Mouse (Mus musculus): ENCODE data around the gene Myl6b.

- TF ChIP-seq CTCF (IDR thresholded peaks at IDR 0.05; ENCODE audit: extremely low read depth, insufficient read depth, insufficient read length, insufficient replicate concordance): peak; percentile 80; the same call in 1 of the 2 replicates
- no peak for TF ChIP-seq POLR2A (IDR thresholded peaks at IDR 0.05; ENCODE audit: low read depth, low read length)
Observed at GRCm38 (mm10) chr10:128536266-128536940, 37.9 kb upstream of the Myl6b start.
